Mouse (Mus musculus): ENCODE measurements around the gene Cage1.

Gene Cage1

DNA sequence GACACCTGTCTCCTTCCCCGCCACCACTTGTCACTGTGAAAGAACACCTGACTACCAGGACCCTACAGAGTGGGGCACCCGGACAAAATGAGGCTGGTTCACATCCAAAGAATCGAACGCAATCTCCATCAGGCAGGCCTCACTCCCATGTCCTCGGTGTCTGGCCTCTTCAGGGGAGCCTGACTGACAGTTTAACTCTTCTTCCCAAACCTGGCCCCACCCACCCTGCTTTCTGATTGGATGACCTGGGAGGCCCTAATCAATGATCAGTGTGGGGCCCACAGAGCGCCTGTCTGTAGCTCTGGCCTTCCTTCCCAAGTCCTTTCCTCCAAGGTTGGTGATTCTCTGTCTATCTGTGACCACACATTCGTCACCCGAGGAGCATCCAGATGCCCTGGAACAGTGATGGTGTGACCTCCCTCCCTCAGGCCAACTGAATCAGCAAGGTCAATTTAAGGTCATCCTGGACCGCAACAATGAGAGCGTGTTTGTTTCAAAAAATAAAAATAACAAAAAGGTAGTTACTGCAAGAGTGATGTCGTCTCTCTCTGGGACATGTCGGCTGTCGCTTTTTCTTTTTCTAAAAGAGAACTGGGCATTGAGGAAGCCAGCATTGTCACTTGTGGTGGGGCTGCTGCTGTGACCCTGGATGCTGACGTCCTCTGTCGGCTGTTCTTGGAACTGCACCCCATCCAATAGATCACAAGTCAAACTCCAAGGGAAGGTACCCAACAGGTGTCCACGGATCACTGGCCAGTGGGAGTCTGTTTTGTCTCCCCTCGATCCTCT lies 71.5 kb downstream of the Cage1 start:
- no peak for DNase-seq (ENCODE audit: low spot score in 2 of 2)

DNA sequence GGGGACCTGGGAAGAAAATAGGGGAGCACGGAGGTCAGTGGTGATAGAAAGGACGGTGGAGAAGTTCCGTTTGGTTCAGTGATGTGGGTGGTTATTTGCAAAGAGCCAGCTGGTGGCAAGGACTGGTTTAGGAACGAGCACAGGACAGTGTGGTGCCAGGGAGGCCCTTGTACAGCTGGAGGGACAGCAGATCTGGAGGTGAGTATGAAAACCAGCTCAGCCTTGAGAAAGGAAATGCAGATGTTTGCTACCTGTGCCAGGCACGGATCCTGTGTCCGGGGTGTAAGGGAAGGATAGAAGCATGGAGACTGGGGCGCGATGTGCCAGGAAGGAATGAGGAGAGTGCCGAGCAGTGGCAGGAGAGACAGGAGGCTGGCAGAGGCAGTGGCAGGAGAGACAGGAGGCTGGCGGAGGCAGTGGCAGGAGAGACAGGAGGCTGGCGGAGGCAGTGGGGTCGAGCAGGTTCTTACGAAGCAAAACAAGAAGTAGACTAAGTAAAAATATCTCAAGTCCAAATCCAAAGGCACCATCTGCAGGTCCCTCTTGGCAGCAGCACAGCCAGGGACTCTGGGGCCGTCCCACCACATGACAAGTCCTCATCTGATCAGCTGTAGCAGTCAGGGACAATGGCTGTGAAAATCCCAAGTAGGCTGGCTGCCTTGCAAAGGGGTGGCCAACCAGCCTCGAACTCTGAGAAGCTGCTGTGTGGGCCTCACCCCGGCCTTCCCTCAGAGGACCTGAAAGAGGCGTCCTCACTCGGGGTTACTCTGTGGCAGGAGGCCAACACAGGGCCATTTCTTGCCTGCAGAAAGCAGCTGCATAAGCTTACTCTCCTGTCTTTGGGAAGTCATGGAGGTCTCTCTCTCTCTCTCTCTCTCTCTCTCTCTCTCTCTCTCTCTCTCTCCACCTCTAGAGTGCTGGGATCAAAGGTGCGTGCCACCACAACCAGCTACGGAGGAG lies 72.5 kb downstream of the Cage1 start:
- DNase-seq (ENCODE audit: low spot score in 2 of 2): no peak

DNA sequence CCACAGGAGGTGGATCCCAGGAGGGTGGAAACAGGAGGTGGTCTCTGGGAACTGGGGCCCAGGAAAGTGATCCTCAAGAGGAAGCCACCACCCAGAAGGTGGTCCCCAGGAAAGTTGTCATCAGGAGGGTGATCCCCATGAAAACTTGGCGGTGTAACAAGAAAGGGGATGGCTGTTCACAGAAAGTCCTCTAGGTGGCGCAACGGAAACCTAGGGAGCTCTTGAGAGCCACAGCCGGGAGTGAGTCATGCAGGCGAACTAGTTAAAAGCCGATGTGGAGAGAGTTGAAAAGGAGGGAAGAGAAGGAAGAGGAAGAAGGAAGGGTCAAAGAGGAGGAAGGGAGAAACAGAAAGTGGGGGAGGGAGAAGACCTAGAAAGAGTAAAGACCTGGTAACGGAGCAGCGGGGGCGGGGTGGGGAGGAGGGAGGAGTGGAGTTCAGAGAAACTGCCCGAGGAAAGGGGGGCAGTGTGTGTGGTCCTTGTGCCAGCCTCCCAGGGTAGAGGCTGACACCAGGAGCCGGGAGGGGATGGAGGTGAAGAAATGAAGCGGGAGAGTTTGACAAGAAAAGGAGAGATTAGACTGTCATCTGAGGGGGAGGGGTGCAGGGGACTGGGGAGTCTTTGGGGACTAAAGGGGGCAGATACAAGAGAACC lies 73.4 kb downstream of the Cage1 start:
- peak; percentile 56 to 71 for DNase-seq (ENCODE audit: low spot score in 2 of 2)

DNA sequence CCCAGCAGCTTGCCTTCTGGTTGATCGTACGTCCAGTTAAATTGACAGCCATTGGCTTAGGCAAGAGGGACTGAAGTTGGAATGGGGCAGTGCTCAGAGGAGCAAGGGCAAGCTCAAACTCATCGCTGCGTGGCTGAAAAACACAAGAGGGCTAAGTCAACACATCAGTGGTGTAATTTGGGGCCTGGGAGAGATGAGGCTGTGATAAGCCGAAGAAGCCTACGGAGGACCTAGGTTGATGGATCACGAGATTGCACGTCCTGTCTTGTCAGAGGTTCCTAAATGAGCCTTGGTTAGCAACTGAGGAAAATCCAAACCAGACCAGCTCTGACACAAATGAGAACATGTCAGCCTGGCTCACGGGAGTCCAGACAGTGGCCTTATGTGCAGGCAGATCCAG lies 74.3 kb downstream of the Cage1 start:
- no peak for DNase-seq (ENCODE audit: low spot score in 2 of 2)

DNA sequence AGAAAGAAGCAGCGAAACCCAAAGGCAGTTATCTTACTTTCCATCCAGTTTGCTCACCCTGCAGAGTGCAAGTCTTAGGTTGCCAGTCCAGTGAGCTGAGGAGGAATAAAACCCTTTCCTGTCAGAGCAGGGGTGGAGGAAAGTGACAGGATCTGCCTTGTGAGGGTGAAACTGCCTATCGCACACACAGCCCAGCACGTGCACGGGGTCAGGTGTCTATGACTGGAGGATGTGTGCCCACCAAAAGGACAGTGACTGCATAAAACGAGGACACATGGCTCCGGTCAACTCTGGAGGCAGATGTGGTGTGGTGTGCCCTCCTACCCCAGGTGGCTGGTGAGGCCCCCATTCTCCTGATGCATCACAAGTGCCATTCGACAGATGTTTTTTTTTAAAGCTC lies 76.9 kb downstream of the Cage1 start:
- DNase-seq (ENCODE audit: low spot score in 2 of 2): no peak

DNA sequence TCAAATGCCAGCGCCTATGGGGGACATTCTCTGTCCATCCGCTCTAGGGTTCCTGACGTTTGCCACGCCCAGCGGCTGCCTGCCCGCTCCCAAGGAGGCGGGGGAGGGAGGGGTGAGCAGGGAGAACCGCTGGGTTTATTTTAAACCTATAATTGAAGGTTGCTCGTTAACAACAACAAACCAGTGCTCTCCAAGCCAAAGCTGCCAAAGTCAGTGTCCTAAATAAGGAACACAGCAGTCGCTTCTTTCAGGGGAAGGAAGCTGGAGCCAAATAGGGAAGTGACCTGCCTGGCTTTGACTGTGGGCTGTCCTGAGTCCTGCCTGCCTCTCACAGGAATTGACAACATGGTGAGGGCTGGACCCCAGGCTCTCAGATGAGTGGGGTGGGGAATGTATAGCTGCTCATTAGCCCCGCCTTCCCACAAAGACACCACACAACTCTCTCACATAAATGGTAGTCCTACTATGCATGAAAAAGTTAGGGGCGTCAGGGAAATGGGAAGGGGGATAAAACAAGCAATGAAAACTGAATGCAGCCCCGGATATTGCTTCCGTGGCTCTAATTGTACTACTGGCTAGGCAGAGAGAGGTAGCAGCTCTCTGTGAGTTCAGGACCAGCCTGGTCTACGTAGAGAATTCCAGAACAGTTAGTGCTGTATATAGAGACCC lies 77.5 kb downstream of the Cage1 start:
- DNase-seq (ENCODE audit: low spot score in 2 of 2): no peak

DNA sequence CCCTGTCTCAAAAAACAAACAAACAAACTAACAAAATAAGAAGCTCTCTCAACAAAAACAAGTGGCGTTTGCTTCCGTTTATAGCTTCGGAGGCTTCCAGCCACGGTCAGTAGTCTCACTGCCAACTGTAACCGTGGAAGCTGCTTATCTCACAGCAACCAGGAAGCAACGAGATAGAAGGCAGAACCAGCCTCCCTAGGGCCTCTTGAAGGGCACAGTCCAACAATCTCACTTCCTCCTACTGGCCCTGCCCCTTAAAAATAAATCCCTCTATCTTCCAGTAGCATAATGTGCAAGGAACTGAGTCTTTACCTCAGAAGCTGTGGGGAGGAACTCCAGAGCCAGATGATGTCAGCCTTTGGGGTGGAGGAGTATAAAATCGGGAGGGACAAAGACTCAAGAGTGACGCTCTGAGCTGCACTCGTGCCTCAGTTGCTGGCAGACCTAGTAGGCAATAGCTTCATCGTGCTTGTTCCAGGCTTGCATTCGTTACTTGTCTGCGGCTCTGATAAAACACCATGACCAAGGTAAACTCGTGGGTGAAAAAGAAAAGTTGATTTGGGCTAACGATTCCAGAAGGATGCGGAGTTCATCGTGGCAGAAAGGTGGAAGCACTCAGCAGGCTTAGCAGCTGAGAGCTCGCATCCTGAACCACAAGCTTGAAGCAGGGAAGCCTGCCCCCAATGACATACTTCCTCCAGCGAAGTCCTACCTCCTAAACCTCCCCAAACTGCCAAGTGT lies 78.2 kb downstream of the Cage1 start:
- DNase-seq (ENCODE audit: low spot score in 2 of 2): peak in 1 of 2 experiments; percentile 53
